In the genomic region with DNA sequence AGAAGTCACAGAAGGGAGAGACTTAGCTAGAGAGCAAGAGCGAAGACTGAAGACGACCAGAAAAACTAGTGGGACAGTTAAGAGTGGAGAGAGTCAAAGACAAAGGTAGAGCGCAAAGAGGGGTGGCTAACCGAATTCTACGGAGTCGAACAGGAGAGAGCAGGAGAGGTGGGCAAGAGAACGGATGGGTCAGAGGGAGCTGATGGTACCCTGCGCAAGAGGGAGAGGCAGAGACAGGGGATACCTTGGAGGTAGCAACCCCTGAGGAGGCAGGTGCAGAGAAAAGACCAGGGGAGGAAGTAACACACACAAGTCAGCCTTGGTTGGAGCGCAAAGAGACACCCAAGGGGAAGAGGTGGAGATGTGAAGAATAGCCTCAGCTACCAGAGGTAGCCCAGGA, we compare ENCODE assay signal across 8 mouse cellular contexts. TPM values are rescaled to one million over a fixed set of nuclear protein-coding genes. Genes with fewer than 3 reads are reported as not detected.
A peak's percentile ranks its signal among the peaks of the same experiment; 100 is the strongest.
DNase-seq lines count a peak whose midpoint lies in the region; ATAC-seq lines count a peak whose summit lies in the region.

No protein-coding gene starts in this region.

- peak overlapping the region; percentile 83 for H3K9ac ChIP-seq in heart, embryonic 16.5 days (ENCODE audit: low read length)
- peak overlapping the region; percentile 87 for H3K9ac ChIP-seq in midbrain, embryonic 11.5 days (ENCODE audit: low read length)

- H3K9me3 ChIP-seq in heart, embryonic 16.5 days (replicated peaks; ENCODE audit: control insufficient read depth, low read length) = no peaks in the 10 kb centered on the region
- no peaks in the 10 kb centered on the region for H3K9me3 ChIP-seq in midbrain, embryonic 11.5 days (ENCODE audit: control insufficient read depth, low read length)

- peaks cover 34% of the 10 kb centered on the region for H3K4me1 ChIP-seq in heart, embryonic 16.5 days (ENCODE audit: control insufficient read depth, insufficient read depth, low read length)
- H3K4me1 ChIP-seq in midbrain, embryonic 11.5 days (ENCODE audit: control insufficient read depth, insufficient read depth, low read length) = peaks cover 27% of the 10 kb centered on the region

- H3K27me3 ChIP-seq in heart, embryonic 16.5 days (ENCODE audit: control insufficient read depth, insufficient read depth, low read length) = peaks cover 14% of the 10 kb centered on the region
- peaks cover 11% of the 10 kb centered on the region; the same call in 1 of the 2 replicates for H3K27me3 ChIP-seq in midbrain, embryonic 11.5 days (ENCODE audit: control insufficient read depth, insufficient read depth, low read length)

- peak overlapping the region; percentile 78 for H3K4me2 ChIP-seq in heart, embryonic 16.5 days (ENCODE audit: low read depth, low read length)
- peak overlapping the region; percentile 65 for H3K4me2 ChIP-seq in midbrain, embryonic 11.5 days

- peak; percentile 36 for DNase-seq in embryo, embryonic 10 days (ENCODE audit: low spot score)
- DNase-seq in embryo, embryonic 11 days = no peak
- peak; percentile 39 for DNase-seq in CD4-positive, CD25-positive, alpha-beta regulatory T cell, adult 2 months (ENCODE audit: low read depth, low spot score)
- DNase-seq in midbrain, embryonic 11.5 days (ENCODE audit: low spot score, missing footprints) = no peak
- DNase-seq in spleen, postnatal 4 days (ENCODE audit: low spot score in 2 of 2) = no peak
- DNase-seq in gastrocnemius, postnatal 10 days = no peak
- DNase-seq in layer of hippocampus, postnatal 36 days = no peak

- H3K27ac ChIP-seq in heart, embryonic 16.5 days (ENCODE audit: low read length) = no peak overlapping the region
- H3K27ac ChIP-seq in midbrain, embryonic 11.5 days (ENCODE audit: low read depth, low read length) = peak overlapping the region; percentile 92

- H3K4me3 ChIP-seq in heart, embryonic 16.5 days (ENCODE audit: low read length) = peak overlapping the region; percentile 85
- H3K4me3 ChIP-seq in midbrain, embryonic 11.5 days (ENCODE audit: low read depth, low read length) = peak overlapping the region; percentile 77

- WGBS in heart, embryonic 16.5 days = 3% methylated on average over 9 of the region's 9 CpGs
- WGBS in midbrain, embryonic 11.5 days = 1% methylated on average over 9 of the region's 9 CpGs

- no peaks in the 10 kb centered on the region for H3K36me3 ChIP-seq in heart, embryonic 16.5 days (ENCODE audit: control insufficient read depth, insufficient read depth)
- H3K36me3 ChIP-seq in midbrain, embryonic 11.5 days (ENCODE audit: control insufficient read depth, insufficient read depth, low read length) = 0 out of 2 replicates have a peak, but pooled peaks cover 4% of the 10 kb centered on the region

- ATAC-seq in heart, embryonic 16.5 days (replicated peaks; ENCODE audit: extremely low read depth, insufficient read depth, low FRiP score) = no peak
- ATAC-seq in midbrain, embryonic 11.5 days (ENCODE audit: low FRiP score) = peak; percentile 6; the same call in 1 of the 2 replicates

RNA-seq across cellular contexts. Expression of a gene that starts 0.7 kb away (rescaled TPM):
- polyA plus RNA-seq in heart, embryonic 16.5 days (2015; fragmentation: Nextera tagmentation; extraction: Ambion mirVana) = 1.7 and 2.0 TPM in 2 replicates
- polyA plus RNA-seq in midbrain, embryonic 11.5 days (2014; fragmentation: Nextera tagmentation; extraction: Ambion mirVana) = 10.0 and 10.2 TPM in 2 replicates
- 1 to 10 TPM; 8.2 to 9.5 TPM for total RNA-seq in gastrocnemius, postnatal 10 days (2021)
- 10 to 100 TPM; 20.4 to 22.7 TPM for total RNA-seq in layer of hippocampus, postnatal 36 days (2021)

RNA-seq across cellular contexts. Expression of a gene that starts 8.5 kb away (rescaled TPM):
- polyA plus RNA-seq in heart, embryonic 16.5 days (2015; fragmentation: Nextera tagmentation; extraction: Ambion mirVana) = 402 and 430 TPM in 2 replicates
- 168 and 177 TPM in 2 replicates for polyA plus RNA-seq in midbrain, embryonic 11.5 days (2014; fragmentation: Nextera tagmentation; extraction: Ambion mirVana)
- total RNA-seq in gastrocnemius, postnatal 10 days (2021) = 100 to 1,000 TPM; 198 to 258 TPM
- 10 to 100 TPM; 77.8 to 79.7 TPM for total RNA-seq in layer of hippocampus, postnatal 36 days (2021)

RNA-seq across cellular contexts. Expression of a gene that starts 30.4 kb away (rescaled TPM):
- polyA plus RNA-seq in heart, embryonic 16.5 days (2015; fragmentation: Nextera tagmentation; extraction: Ambion mirVana) = 13.0 and 14.6 TPM in 2 replicates
- 11.3 TPM in 2 replicates for polyA plus RNA-seq in midbrain, embryonic 11.5 days (2014; fragmentation: Nextera tagmentation; extraction: Ambion mirVana)
- total RNA-seq in gastrocnemius, postnatal 10 days (2021) = 10 to 100 TPM in 1 of 2 experiments, 1 to 10 TPM in 1; 8.2 to 12.5 TPM
- total RNA-seq in layer of hippocampus, postnatal 36 days (2021) = 1 to 10 TPM; 6.4 to 8.9 TPM

RNA-seq across cellular contexts. Expression of a gene that starts 31.6 kb away (rescaled TPM):
- polyA plus RNA-seq in heart, embryonic 16.5 days (2015; fragmentation: Nextera tagmentation; extraction: Ambion mirVana) = 224 and 225 TPM in 2 replicates
- 242 and 271 TPM in 2 replicates for polyA plus RNA-seq in midbrain, embryonic 11.5 days (2014; fragmentation: Nextera tagmentation; extraction: Ambion mirVana)
- total RNA-seq in gastrocnemius, postnatal 10 days (2021) = 100 to 1,000 TPM; 201 to 210 TPM
- 10 to 100 TPM; 92.9 to 94.1 TPM for total RNA-seq in layer of hippocampus, postnatal 36 days (2021)

RNA-seq across cellular contexts. Expression of a gene that starts 41.4 kb away (rescaled TPM):
- polyA plus RNA-seq in heart, embryonic 16.5 days (2015; fragmentation: Nextera tagmentation; extraction: Ambion mirVana) = 10.3 and 11.9 TPM in 2 replicates
- 1.6 and 1.7 TPM in 2 replicates for polyA plus RNA-seq in midbrain, embryonic 11.5 days (2014; fragmentation: Nextera tagmentation; extraction: Ambion mirVana)
- 100 to 1,000 TPM; 125 to 127 TPM for total RNA-seq in gastrocnemius, postnatal 10 days (2021)
- 10 to 100 TPM; 30.1 to 35.4 TPM for total RNA-seq in layer of hippocampus, postnatal 36 days (2021)

Comparison
In these comparisons a context has a peak if more than half of its experiments do, and no peak if none do; other contexts are left out.
1. DNase-seq: peak in embryo, embryonic 10 days (single experiment) and CD4-positive, CD25-positive, alpha-beta regulatory T cell, adult 2 months (single experiment); none in embryo, embryonic 11 days (single experiment), midbrain, embryonic 11.5 days (single experiment), spleen, postnatal 4 days (0 of 2), gastrocnemius, postnatal 10 days (single experiment) and layer of hippocampus, postnatal 36 days (0 of 2).